Mouse (Mus musculus): ENCODE measurements around the gene Smg5.
"Not testable (repeated sequence)": the region's sequence is repeated elsewhere in the genome, so short reads cannot be mapped to it uniquely, and the experiment has no call there.

The Smg5 gene

GRCm38 (mm10) chr3:88336058-88337013, at the start of gene Smg5, which contains the start of gene Tmem79:
Gene Smg5 (plus strand): TSS chr3:88336260.
Gene Tmem79 (minus strand): TSS chr3:88336148.
- peak; percentile 97 for DNase-seq

GRCm38 (mm10) chr3:88287110-88287509, 49.0 kb upstream of the Smg5 start, which contains the start of gene Gm38392:
Gene Gm38392 (minus strand): TSS chr3:88287210.
- DNase-seq: no peak

GRCm38 (mm10) chr3:88288133-88288713, 47.8 kb upstream of the Smg5 start:
- not testable (repeated sequence) for DNase-seq

- no peak for DNase-seq
Measured at GRCm38 (mm10) chr3:88291970-88292369, 44.1 kb upstream of the Smg5 start.

- not testable (repeated sequence) for DNase-seq
Measured at GRCm38 (mm10) chr3:88295272-88295671, 40.8 kb upstream of the Smg5 start.

- DNase-seq: no peak
Measured at GRCm38 (mm10) chr3:88296110-88296560, 39.9 kb upstream of the Smg5 start.

- DNase-seq: peak; percentile 96
Measured at GRCm38 (mm10) chr3:88296561-88297318, 39.3 kb upstream of the Smg5 start, which contains the start of the genes Tsacc and Cct3. Gene Tsacc (minus strand): TSS chr3:88296999. Gene Cct3 (plus strand): TSS chr3:88297116.

- no peak for DNase-seq
Measured at GRCm38 (mm10) chr3:88297321-88297851, 38.7 kb upstream of the Smg5 start.

GRCm38 (mm10) chr3:88299172-88299571, 36.9 kb upstream of the Smg5 start:
- no peak for DNase-seq

GRCm38 (mm10) chr3:88324951-88325405, 11.1 kb upstream of the Smg5 start, which contains the start of gene Glmp:
Gene Glmp (plus strand): TSS chr3:88325023.
- DNase-seq: peak; percentile 61

GRCm38 (mm10) chr3:88328956-88329355, 7.1 kb upstream of the Smg5 start:
- DNase-seq: no peak

GRCm38 (mm10) chr3:88331282-88331681, 4.8 kb upstream of the Smg5 start:
- peak; percentile 41 for DNase-seq

GRCm38 (mm10) chr3:88334029-88334658, 1.9 kb upstream of the Smg5 start:
- no peak for DNase-seq

- no peak for DNase-seq
Measured at GRCm38 (mm10) chr3:88334902-88335435, 1.1 kb upstream of the Smg5 start.

GRCm38 (mm10) chr3:88335436-88336053, 515 bp upstream of the Smg5 start:
- no peak for DNase-seq

GRCm38 (mm10) chr3:88337367-88338020, 1.4 kb downstream of the Smg5 start:
- no peak for DNase-seq

GRCm38 (mm10) chr3:88338316-88338715, 2.3 kb downstream of the Smg5 start:
- no peak for DNase-seq

- no peak for DNase-seq
Measured at GRCm38 (mm10) chr3:88339006-88339405, 2.9 kb downstream of the Smg5 start.

GRCm38 (mm10) chr3:88350732-88351131, 14.7 kb downstream of the Smg5 start:
- no peak for DNase-seq

- peak; percentile 53 for DNase-seq
Measured at GRCm38 (mm10) chr3:88352907-88353306, 16.8 kb downstream of the Smg5 start.

Measured in cerebellum, adult 8-10 months (tissue).